Mouse (Mus musculus) stomach, postnatal 0 days (tissue): Measurements from ENCODE around the gene Rft1. TPM values are rescaled to one million over a fixed set of nuclear protein-coding genes. Genes with fewer than 3 reads are reported as not detected.

ENCODE experiments used
- ATAC-seq: fragments of 200-750 bp; cut with Nextera tagmentation; 2 replicates; pipeline ENCODE4 v1.8.0; 2017; ENCODE audit not compliant: low FRiP score, low TSS enrichment
- DNase-seq: peaks from one replicate; pipeline ENCODE4 v3.0.0-alpha.2; 2016; ENCODE audit warnings: low spot score
- H3K27ac ChIP-seq: fragments of 300-500 bp; sonication (generic); replicated peaks from 2 replicates; pipeline ENCODE4 v1.5.1; 2014; ENCODE audit warnings: mild to moderate bottlenecking, control low read depth
- H3K27me3 ChIP-seq: fragments of 300-500 bp; sonication (generic); 2 replicates; pipeline ENCODE4 v1.6.1; 2014; ENCODE audit warnings: low read length; ENCODE audit not compliant: control insufficient read depth, insufficient read depth
- H3K36me3 ChIP-seq: fragments of 300-500 bp; sonication (generic); 2 replicates; pipeline ENCODE4 v1.6.1; 2014; ENCODE audit warnings: low read length, mixed read lengths; ENCODE audit not compliant: control insufficient read depth, insufficient read depth
- H3K4me1 ChIP-seq: fragments of 300-500 bp; sonication (generic); replicated peaks from 2 replicates; pipeline ENCODE4 v1.6.1; 2014; ENCODE audit warnings: antibody characterized with exemption; ENCODE audit not compliant: control insufficient read depth, insufficient read depth
- H3K4me2 ChIP-seq: fragments of 300-500 bp; sonication (generic); replicated peaks from 2 replicates; pipeline ENCODE4 v1.6.1; 2014; ENCODE audit warnings: low read depth, mild to moderate bottlenecking, control low read depth, moderate library complexity
- H3K4me3 ChIP-seq: fragments of 300-500 bp; sonication (generic); 2 replicates; pipeline ENCODE4 v1.5.1; 2014; ENCODE audit warnings: low read depth, low read length, control low read depth
- H3K9ac ChIP-seq: fragments of 300-500 bp; sonication (generic); 2 replicates; pipeline ENCODE4 v1.6.1; 2014; ENCODE audit warnings: mild to moderate bottlenecking, low read length, control low read depth, mixed read lengths
- H3K9me3 ChIP-seq: fragments of 300-500 bp; sonication (generic); 2 replicates; pipeline ENCODE4 v1.6.1; 2016; ENCODE audit warnings: low read length; ENCODE audit not compliant: control insufficient read depth
- CTCF ChIP-seq: IDR thresholded peaks from 2 replicates; pipeline ENCODE4 v1.5.1; 2016; ENCODE audit warnings: antibody characterized with exemption, low read depth, mild to moderate bottlenecking, moderate library complexity
- EP300 ChIP-seq: optimal IDR thresholded peaks from 2 replicates; pipeline ENCODE3; 2016; ENCODE audit warnings: antibody characterized with exemption
- WGBS: fragments of 180-500 bp; shearing (Covaris S2); extraction: QIAGEN DNeasy Blood & Tissue Kit; methylation state at CpG from one replicate; pipeline ENCODE4 v1.1.7; 2014; 5-methylcytosine and 5-hydroxymethylcytosine counted together
- polyA plus RNA-seq: library from polyadenylated mRNA; unstranded; fragments of >200 nt; fragmentation: Nextera tagmentation; extraction: Ambion mirVana; gene quantifications from 2 replicates; pipeline ENCODE4 v1.2.1, GENCODE M21; 2015

The Rft1 gene
- polyA plus RNA-seq, 1 experiment from 2014 or later, result 12.3 TPM

DNA sequence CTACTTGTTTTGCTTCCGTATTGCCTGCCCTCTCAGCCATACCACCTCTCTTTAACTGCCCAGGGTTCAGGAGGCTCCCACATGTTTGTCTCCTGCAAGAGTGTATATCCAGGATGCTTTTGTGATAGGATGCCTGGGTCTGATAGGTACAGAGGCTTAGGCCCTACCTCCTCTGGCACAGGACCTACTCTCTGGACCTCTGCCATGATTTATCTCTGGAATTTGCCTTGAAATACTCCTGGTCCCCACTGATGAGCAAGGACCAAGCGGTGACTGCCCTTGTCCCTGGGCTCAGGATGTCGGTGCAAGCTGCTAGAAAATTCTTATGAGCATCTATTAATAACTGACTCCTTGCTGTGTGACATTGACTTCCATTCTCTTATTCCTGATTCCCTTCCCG is 16.2 kb upstream of the Rft1 start:
- no peaks in the 10 kb centered on the region for H3K36me3 ChIP-seq
- H3K9ac ChIP-seq, result no peak overlapping the region
- no peaks in the 10 kb centered on the region for H3K9me3 ChIP-seq
- no peak overlapping the region; the same call in 1 of the 2 replicates for H3K27ac ChIP-seq
- no peak overlapping the region for H3K4me2 ChIP-seq
- no peak overlapping the region for H3K4me3 ChIP-seq
- TF ChIP-seq EP300 (no peak), CTCF (no peak)
- no peaks in the 10 kb centered on the region for H3K4me1 ChIP-seq
- DNase-seq (no peak), ATAC-seq (no peak)
- 79% methylated on average over 4 of the region's 4 CpGs for WGBS
- H3K27me3 ChIP-seq, result no peaks in the 10 kb centered on the region

DNA sequence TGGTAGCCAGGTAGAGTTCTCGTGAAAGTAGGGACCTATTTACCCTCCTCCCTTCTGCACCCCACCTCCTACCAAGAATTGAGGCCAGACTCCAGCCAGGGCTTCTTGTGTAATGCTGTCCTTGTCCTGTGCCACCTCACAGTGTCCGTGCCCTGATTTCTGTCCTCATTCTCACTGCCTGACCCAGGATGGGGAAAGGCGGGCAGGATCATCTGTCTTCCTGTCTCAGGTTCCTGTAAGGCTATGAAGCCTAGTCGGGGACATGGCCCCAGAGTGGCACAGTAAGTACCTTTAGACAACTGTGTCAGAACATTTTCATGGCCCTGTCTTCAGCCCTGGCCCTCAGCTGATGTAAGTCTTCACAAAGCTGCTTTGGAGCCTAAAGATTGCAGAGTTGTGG is 15.5 kb upstream of the Rft1 start:
- Histone ChIP-seq H3K27ac (no peak overlapping the region), H3K27me3 (no peaks in the 10 kb centered on the region), H3K4me1 (no peaks in the 10 kb centered on the region), H3K9me3 (no peaks in the 10 kb centered on the region), H3K9ac (no peak overlapping the region), H3K4me2 (no peak overlapping the region), H3K4me3 (no peak overlapping the region), H3K36me3 (no peaks in the 10 kb centered on the region)
- WGBS, result 73% methylated on average over 4 of the region's 4 CpGs
- TF ChIP-seq EP300, result no peak
- no peak for TF ChIP-seq CTCF
- ATAC-seq (no peak), DNase-seq (no peak)

DNA sequence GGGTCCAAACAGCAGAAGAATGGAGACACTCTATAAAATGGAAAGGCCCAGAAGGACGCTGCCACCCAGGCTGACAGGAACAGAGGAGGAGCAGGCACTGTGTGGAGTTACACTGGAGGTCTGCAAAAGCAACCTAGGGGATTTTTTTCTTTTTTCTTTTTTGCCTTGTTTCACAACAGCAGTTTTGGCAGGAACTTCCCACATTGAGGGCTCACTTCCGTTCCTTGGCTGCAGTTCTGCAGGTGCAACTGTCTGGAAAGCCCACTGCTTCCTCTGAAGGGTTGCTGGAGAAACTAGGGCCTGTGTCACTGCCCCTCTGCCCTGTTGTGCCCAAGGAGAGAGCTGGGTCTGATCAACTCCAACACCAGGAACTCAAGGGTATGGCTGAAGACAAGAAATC is 12.4 kb upstream of the Rft1 start:
- TF ChIP-seq CTCF (no peak), EP300 (no peak)
- H3K36me3 ChIP-seq, result no peaks in the 10 kb centered on the region
- H3K4me3 ChIP-seq, result no peak overlapping the region
- 56% methylated on average over 2 of the region's 2 CpGs for WGBS
- H3K4me1 ChIP-seq, result no peaks in the 10 kb centered on the region
- H3K4me2 ChIP-seq, result no peak overlapping the region
- no peak overlapping the region for H3K9ac ChIP-seq
- H3K27ac ChIP-seq, result no peak overlapping the region
- H3K27me3 ChIP-seq, result no peaks in the 10 kb centered on the region
- H3K9me3 ChIP-seq, result no peaks in the 10 kb centered on the region
- DNase-seq (no peak), ATAC-seq (no peak)

DNA sequence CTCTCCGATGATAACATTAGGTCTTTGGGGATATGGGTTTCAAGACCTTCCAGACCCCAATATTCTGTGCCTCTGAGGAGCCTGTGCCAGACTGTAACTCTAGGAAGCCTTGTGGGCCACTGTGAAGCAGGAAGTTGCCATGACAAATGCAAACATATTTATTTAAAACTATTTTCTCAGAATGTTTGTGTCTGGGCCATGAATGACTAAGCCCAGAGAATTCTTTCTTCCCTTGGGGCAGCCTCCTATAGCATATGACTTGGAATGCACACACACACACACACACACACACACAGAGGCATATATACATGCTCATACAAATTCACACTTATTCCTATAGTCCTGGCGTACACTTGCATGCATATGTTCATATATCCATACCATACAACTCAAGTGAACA is 10.1 kb upstream of the Rft1 start:
- Histone ChIP-seq H3K4me2 (no peak overlapping the region), H3K4me1 (no peaks in the 10 kb centered on the region), H3K27ac (peak overlapping the region; percentile 45; the same call in 1 of the 2 replicates), H3K4me3 (no peak overlapping the region), H3K36me3 (no peaks in the 10 kb centered on the region), H3K9ac (no peak overlapping the region), H3K9me3 (no peaks in the 10 kb centered on the region), H3K27me3 (no peaks in the 10 kb centered on the region)
- TF ChIP-seq EP300 (no peak), CTCF (no peak)
- ATAC-seq (peak; percentile 66), DNase-seq (peak; percentile 36)
- WGBS, result 84% methylated on average over 2 of the region's 2 CpGs

DNA sequence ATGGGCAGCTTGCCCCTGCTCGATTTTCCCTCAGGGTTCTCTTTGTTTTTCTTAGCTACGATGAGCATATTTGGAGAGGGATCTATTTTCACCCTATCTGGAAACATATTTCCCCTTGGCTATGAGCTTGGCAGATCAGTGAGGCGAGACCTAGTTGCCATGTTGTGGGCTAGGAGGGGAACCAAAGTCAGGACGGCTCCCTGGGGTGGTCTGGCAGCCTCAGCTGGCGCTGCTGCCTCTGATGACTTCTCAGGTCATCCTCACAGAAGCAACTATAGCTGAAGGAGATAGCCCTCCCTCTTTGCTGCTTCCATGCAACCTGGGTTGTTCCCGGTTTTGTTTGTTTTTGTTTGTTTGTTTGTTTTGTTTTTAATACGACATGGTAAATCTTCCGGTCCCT is 9.1 kb upstream of the Rft1 start:
- H3K27ac ChIP-seq, result no peak overlapping the region
- ATAC-seq (no peak), DNase-seq (no peak)
- no peak overlapping the region for H3K4me3 ChIP-seq
- no peaks in the 10 kb centered on the region for H3K36me3 ChIP-seq
- no peaks in the 10 kb centered on the region for H3K27me3 ChIP-seq
- no peaks in the 10 kb centered on the region for H3K9me3 ChIP-seq
- WGBS, result 52% methylated on average over 8 of the region's 8 CpGs
- TF ChIP-seq CTCF, result no peak
- no peak for TF ChIP-seq EP300
- H3K4me2 ChIP-seq, result no peak overlapping the region
- no peak overlapping the region for H3K9ac ChIP-seq
- no peaks in the 10 kb centered on the region for H3K4me1 ChIP-seq

DNA sequence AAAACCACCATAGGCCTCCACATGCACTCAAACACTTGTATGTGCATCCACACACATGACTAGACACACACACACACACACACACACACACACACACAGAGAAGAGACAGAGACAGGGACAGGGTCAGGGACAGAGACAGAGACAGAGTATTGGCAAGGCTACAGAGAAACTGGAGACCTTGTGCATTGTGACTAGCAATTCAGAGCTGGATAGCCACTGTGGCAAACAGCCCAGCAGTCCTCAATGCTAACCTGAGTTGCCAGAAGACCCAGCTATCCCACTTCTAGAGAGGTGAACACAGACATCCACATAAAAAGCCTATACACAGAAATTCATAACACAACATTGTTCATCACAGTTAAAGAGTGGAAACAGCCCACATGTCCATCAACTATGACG is 7.7 kb upstream of the Rft1 start:
- Histone ChIP-seq H3K36me3 (no peaks in the 10 kb centered on the region), H3K4me3 (no peak overlapping the region), H3K27me3 (no peaks in the 10 kb centered on the region), H3K4me1 (no peaks in the 10 kb centered on the region), H3K9me3 (no peaks in the 10 kb centered on the region), H3K27ac (no peak overlapping the region), H3K9ac (no peak overlapping the region), H3K4me2 (no peak overlapping the region)
- no peak for DNase-seq
- no peak for ATAC-seq
- TF ChIP-seq EP300 (no peak), CTCF (no peak)
- 57% methylated on average over 1 of the region's 1 CpGs for WGBS
